Mouse (Mus musculus) gastrocnemius, postnatal 4 days (tissue): ENCODE measurements at regions not wholly inside any gene's neighbourhood (a gene's known extent, or its start where the extent isn't known, plus 50 kb on each side); places are given as distances from the start of the nearest gene placed in this dataset.

Experiments used
- DNase-seq, 2 experiments: peaks; one replicate each; pipeline ENCODE4 v3.0.0; 2021 to 2022; ENCODE audit warnings: low spot score in 2 of 2, mixed read lengths in 2 of 2

GRCm38 (mm10) chr17:81189996-81190395 is 125.1 kb upstream of the Thumpd2 start:
- peak in 1 of 2 experiments; percentile 23 for DNase-seq

- no peak for DNase-seq
Measured at GRCm38 (mm10) chr17:81185685-81186084, 120.8 kb upstream of the Thumpd2 start.

- DNase-seq: no peak
Measured at GRCm38 (mm10) chr17:81180813-81181424, 116.0 kb upstream of the Thumpd2 start.

GRCm38 (mm10) chr17:81176306-81176705 is 111.4 kb upstream of the Thumpd2 start:
- DNase-seq: no peak

GRCm38 (mm10) chr17:81175877-81176276 is 111.0 kb upstream of the Thumpd2 start:
- DNase-seq: no peak

- no peak for DNase-seq
Measured at GRCm38 (mm10) chr17:81172943-81173342, 108.1 kb upstream of the Thumpd2 start.

GRCm38 (mm10) chr17:81169118-81169517 is 104.2 kb upstream of the Thumpd2 start:
- DNase-seq: no peak

- DNase-seq: no peak
Measured at GRCm38 (mm10) chr17:81150730-81151129, 85.8 kb upstream of the Thumpd2 start.

- DNase-seq: no peak
Measured at GRCm38 (mm10) chr17:81134702-81135101, 69.8 kb upstream of the Thumpd2 start.

- DNase-seq: peak in 1 of 2 experiments; percentile 24
Measured at GRCm38 (mm10) chr17:81133227-81133626, 68.3 kb upstream of the Thumpd2 start.
